Mouse (Mus musculus) Patski (cell line): Measurements from ENCODE around the gene Itpr2. TPM values are rescaled to one million over a fixed set of nuclear protein-coding genes. Genes with fewer than 3 reads are reported as not detected.

Experiments
- ATAC-seq: fragments of 100-300 bp; one replicate; pipeline ENCODE4 v1.8.0; 2021
- CTCF ChIA-PET: fragments of 350-600 bp; sonication (Branson Sonifier 250); formaldehyde crosslinking; loops from one replicate; lab custom pipeline; 2022; ENCODE audit warnings: inconsistent platforms; lab: Charles Lee
- POLR2A ChIA-PET: fragments of 350-600 bp; sonication (Branson Sonifier 250); formaldehyde crosslinking; loops from one replicate; lab custom pipeline; 2022; ENCODE audit warnings: antibody characterized with exemption, inconsistent platforms; lab: Charles Lee
- DNase-seq: peaks from one replicate; pipeline ENCODE4 v3.0.0-alpha.2; 2011; ENCODE audit warnings: low read depth, low spot score
- H3K27me3 ChIP-seq: fragments of 371-371 bp; one replicate; pipeline ENCODE4 v1.5.1; 2021
- CTCF ChIP-seq: fragments of 100-300 bp; IDR thresholded peaks from one replicate; pipeline ENCODE4 v1.5.1; 2021
- in situ Hi-C: fragments of 300-500 bp; cut with MboI; formaldehyde crosslinking; loops from 3 replicates; pipeline ENCODE4 v1.11.1; 2018; ENCODE audit warnings: low pct_unique_long_range_greater_than_20kb, mixed read lengths
- polyA plus RNA-seq: library from polyadenylated mRNA; unstranded; gene quantifications from one replicate; pipeline ENCODE4 v1.2.3, GENCODE M21; 2021

The Itpr2 gene
- polyA plus RNA-seq, 1 experiment from 2014 or later = 12.7 TPM

- no peaks in the 10 kb centered on the region for H3K27me3 ChIP-seq
- TF ChIP-seq CTCF = no peak
- DNase-seq (no peak), ATAC-seq (no peak)
- in situ Hi-C loops = no loop called here
- CTCF ChIA-PET = no interaction called here
- POLR2A ChIA-PET = no interaction called here
Measured at GRCm38 (mm10) chr6:146329079-146329478, 172.9 kb downstream of the Itpr2 start.

GRCm38 (mm10) chr6:146326631-146327030 lies 175.4 kb downstream of the Itpr2 start:
- H3K27me3 ChIP-seq = no peaks in the 10 kb centered on the region
- in situ Hi-C loops = no loop called here
- ChIA-PET CTCF (interaction anchor here (1.0 to 1.4 kb wide), 2 partner anchors 9 to 12 kb away, joined by 3 to 4 read pairs; no protein-coding TSS in a partner anchor), POLR2A (interaction anchor here (1.2 kb wide), 1 partner anchor 33 kb away, joined by 4 read pairs; no protein-coding TSS in a partner anchor)
- ATAC-seq = no peak
- DNase-seq = no peak
- no peak for TF ChIP-seq CTCF

GRCm38 (mm10) chr6:146324541-146325204 lies 177.3 kb downstream of the Itpr2 start:
- ChIA-PET POLR2A (no interaction called here), CTCF (no interaction called here)
- H3K27me3 ChIP-seq = no peaks in the 10 kb centered on the region
- DNase-seq (no peak), ATAC-seq (no peak)
- TF ChIP-seq CTCF = no peak
- in situ Hi-C loops = no loop called here

- in situ Hi-C loops = no loop called here
- ATAC-seq (no peak), DNase-seq (no peak)
- ChIA-PET CTCF (interaction anchor here (1.4 to 1.8 kb wide), 2 partner anchors 19 to 20 kb away, joined by 3 to 5 read pairs; no protein-coding TSS in a partner anchor), POLR2A (no interaction called here)
- no peak for TF ChIP-seq CTCF
- H3K27me3 ChIP-seq = no peaks in the 10 kb centered on the region
Measured at GRCm38 (mm10) chr6:146322555-146322954, 179.5 kb downstream of the Itpr2 start.

GRCm38 (mm10) chr6:146321951-146322350 lies 180.1 kb downstream of the Itpr2 start:
- CTCF ChIA-PET = interaction anchor here (1.2 kb wide), 1 partner anchor 9 kb away, joined by 3 read pairs; no protein-coding TSS in a partner anchor
- ATAC-seq = no peak
- no peaks in the 10 kb centered on the region for H3K27me3 ChIP-seq
- POLR2A ChIA-PET = no interaction called here
- no peak for DNase-seq
- TF ChIP-seq CTCF = no peak
- in situ Hi-C loops = no loop called here

- no peak for TF ChIP-seq CTCF
- in situ Hi-C loops = no loop called here
- no peaks in the 10 kb centered on the region for H3K27me3 ChIP-seq
- DNase-seq = no peak
- ChIA-PET CTCF (interaction anchor here (1.0 kb wide), 1 partner anchor 19 kb away, joined by 4 read pairs; no protein-coding TSS in a partner anchor), POLR2A (interaction anchor here (1.1 kb wide), 1 partner anchor 9 kb away, joined by 4 read pairs; no protein-coding TSS in a partner anchor)
- no peak for ATAC-seq
Measured at GRCm38 (mm10) chr6:146316415-146316814, 185.6 kb downstream of the Itpr2 start.

GRCm38 (mm10) chr6:146315153-146315552 lies 186.9 kb downstream of the Itpr2 start:
- DNase-seq (no peak), ATAC-seq (no peak)
- ChIA-PET CTCF (no interaction called here), POLR2A (no interaction called here)
- in situ Hi-C loops = no loop called here
- no peak for TF ChIP-seq CTCF
- no peaks in the 10 kb centered on the region for H3K27me3 ChIP-seq

GRCm38 (mm10) chr6:146314304-146314703 lies 187.7 kb downstream of the Itpr2 start:
- H3K27me3 ChIP-seq = no peaks in the 10 kb centered on the region
- POLR2A ChIA-PET = no interaction called here
- no peak for DNase-seq
- CTCF ChIA-PET = no interaction called here
- ATAC-seq = no peak
- in situ Hi-C loops = no loop called here
- no peak for TF ChIP-seq CTCF

GRCm38 (mm10) chr6:146313396-146313795 lies 188.6 kb downstream of the Itpr2 start:
- no peak for TF ChIP-seq CTCF
- H3K27me3 ChIP-seq = no peaks in the 10 kb centered on the region
- in situ Hi-C loops = no loop called here
- CTCF ChIA-PET = no interaction called here
- POLR2A ChIA-PET = interaction anchor here (0.7 kb wide), 1 partner anchor 14 kb away, joined by 4 read pairs; no protein-coding TSS in a partner anchor
- ATAC-seq (no peak), DNase-seq (no peak)

GRCm38 (mm10) chr6:146310210-146310609 lies 191.8 kb downstream of the Itpr2 start:
- POLR2A ChIA-PET = no interaction called here
- DNase-seq = no peak
- in situ Hi-C loops = no loop called here
- no peak for TF ChIP-seq CTCF
- H3K27me3 ChIP-seq = no peaks in the 10 kb centered on the region
- no peak for ATAC-seq
- CTCF ChIA-PET = no interaction called here

- in situ Hi-C loops = no loop called here
- no peak for DNase-seq
- POLR2A ChIA-PET = no interaction called here
- no peak for TF ChIP-seq CTCF
- no peaks in the 10 kb centered on the region for H3K27me3 ChIP-seq
- CTCF ChIA-PET = no interaction called here
- no peak for ATAC-seq
Measured at GRCm38 (mm10) chr6:146309335-146309734, 192.7 kb downstream of the Itpr2 start.
